Mouse (Mus musculus): ENCODE results near the gene Trappc1.

DNA sequence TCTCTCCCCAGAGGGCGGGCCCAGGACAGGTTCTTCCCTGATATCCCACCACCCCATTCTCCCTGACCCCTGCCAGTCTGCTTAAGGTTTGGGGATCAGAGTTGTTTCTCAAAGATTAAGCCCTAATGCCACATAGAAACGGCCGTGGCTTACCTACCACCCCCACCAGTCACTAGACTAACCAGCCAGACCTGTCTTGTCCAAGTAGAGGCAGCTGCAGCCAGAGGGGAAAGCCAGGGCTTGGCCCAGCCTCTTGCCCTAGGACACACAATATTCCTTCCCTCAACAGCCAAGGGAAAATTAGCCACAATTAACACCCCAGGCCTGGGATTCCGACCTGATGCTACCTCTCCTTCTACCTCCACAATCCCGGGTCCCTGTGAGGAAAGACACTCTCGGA is 41.9 kb downstream of the Trappc1 start:
- no peak for TF ChIP-seq CTCF (IDR thresholded peaks at IDR 0.05; ENCODE audit: borderline replicate concordance, control insufficient read depth, extremely low read depth, insufficient read depth, low read length, poor library complexity)
- TF ChIP-seq POLR2A (IDR thresholded peaks at IDR 0.05; ENCODE audit: control insufficient read depth, extremely low read depth, insufficient read depth, low read length, poor library complexity): no peak
